Mouse (Mus musculus): ENCODE measurements around the gene Micall2. TPM values are rescaled to one million over a fixed set of nuclear protein-coding genes. Genes with fewer than 3 reads are reported as not detected.
"Not testable (repeated sequence)": the region's sequence is repeated elsewhere in the genome, so short reads cannot be mapped to it uniquely, and the experiment has no call there.

The Micall2 gene
- polyA plus RNA-seq, 1 experiment: 11.7 TPM

DNA sequence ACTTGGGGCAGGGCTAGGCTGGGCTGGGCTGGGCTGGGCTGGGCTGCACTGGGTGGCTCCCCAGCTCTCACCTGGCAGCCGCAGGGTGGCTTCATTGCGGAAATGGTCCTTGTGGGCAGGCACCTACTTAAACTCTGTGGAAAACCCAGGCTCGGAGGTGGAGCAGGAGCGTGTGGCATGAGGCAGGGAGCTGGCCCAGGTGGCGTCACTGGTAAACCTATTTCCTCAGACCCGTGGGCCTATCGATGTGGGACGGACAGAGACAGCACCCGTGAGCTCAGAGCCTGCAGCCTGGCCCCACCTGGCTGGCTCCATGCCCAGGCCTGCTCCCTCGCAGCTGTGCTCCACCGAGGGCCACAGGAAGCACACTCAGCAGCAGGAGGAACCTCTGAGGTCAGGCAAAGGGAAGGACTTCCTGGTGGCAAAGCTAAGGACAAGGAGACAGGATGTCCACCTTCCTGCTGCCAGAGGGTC, 3.5 kb downstream of the Micall2 start:
- DNase-seq (ENCODE audit: low read depth, low spot score): peak; percentile 91
- WGBS: 27% methylated on average over 11 of the region's 11 CpGs

- 33% methylated on average over 8 of the region's 8 CpGs for WGBS
- DNase-seq (ENCODE audit: low read depth, low spot score): no peak
Observed at GRCm38 (mm10) chr5:139730712-139731486, 5.2 kb downstream of the Micall2 start.

GRCm38 (mm10) chr5:139727261-139727660, 8.9 kb downstream of the Micall2 start:
- DNase-seq (ENCODE audit: low read depth, low spot score): no peak
- WGBS: 81% methylated on average over 11 of the region's 11 CpGs

DNA sequence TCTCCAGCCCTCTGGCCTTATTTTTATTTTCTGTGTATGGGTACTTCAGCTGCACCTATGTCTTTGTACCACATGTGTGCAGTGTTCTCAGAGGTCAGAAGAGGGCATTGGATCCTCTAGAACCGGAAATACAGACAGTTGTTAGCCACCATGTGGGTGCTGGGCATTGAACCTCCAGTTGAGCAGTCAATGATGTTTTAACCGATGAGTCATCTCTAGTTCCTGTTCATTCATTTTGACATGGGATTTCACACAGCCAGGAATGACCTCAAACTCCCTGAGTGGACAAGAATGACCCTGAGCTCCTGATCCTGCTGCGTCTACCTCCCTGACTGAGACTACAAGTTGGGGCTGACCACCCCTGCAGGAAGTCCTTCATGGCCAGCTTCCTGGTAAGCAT, 9.9 kb downstream of the Micall2 start:
- DNase-seq (ENCODE audit: low read depth, low spot score): no peak
- WGBS: 57% methylated on average over 3 of the region's 3 CpGs

DNA sequence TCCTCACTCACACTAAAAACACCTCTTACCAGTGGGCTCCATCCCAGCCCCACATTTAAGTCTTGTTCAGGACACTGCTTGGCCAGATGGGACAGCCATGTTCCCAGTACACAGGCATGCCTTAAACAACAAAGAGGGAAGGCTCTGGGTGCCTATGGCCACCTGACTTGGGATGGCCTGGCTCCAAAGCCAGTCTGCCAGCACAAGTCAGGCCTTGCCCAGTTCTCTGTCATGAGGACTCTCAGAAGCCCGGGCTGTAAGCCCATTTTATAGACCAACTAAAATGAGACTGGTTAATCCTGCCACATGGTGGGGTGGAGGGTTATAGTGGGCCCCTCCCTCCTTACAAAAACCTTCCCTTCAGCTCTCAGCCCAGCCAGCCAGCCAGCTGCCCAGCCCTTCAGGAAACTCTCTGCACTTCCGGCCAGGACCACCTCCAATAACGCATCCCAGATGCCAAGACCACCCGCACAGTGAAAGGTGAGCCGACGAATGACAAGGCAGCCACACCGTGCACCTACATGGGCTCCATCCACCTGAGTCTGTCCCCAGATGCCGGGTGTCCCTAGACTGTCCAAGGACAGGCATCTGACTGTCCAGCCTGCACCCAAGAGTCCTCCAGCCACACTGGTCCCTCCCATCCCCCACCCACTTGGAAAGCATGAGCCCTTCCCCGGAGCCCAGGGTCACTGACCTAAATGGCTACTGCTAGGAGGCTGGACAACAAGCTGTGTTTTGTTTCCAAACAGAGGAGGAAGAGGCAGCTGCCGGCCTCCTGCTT, 11.6 kb downstream of the Micall2 start:
- no peak for DNase-seq (ENCODE audit: low read depth, low spot score)
- 61% methylated on average over 10 of the region's 10 CpGs for WGBS

DNA sequence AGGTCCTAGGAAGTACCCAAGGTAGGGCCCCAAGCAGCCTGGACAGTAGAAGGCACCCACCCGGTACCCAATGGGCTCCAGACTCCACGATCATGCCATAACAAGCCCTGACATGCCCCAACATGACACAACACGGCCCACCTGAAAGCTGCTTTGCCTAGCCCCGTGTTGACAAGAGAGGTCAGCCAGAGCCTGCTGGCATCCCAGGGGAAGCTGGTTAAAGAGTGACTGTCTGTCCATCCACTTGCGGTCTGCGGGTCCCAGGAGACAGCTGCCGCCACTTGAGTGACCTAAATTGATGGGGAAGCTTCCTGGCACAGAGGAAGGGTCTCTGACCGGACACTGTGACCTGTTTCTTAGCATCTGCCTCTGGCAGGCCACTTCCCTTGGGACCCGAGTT, 13.0 kb downstream of the Micall2 start:
- WGBS: 73% methylated on average over 9 of the region's 9 CpGs
- DNase-seq (ENCODE audit: low read depth, low spot score): no peak

DNA sequence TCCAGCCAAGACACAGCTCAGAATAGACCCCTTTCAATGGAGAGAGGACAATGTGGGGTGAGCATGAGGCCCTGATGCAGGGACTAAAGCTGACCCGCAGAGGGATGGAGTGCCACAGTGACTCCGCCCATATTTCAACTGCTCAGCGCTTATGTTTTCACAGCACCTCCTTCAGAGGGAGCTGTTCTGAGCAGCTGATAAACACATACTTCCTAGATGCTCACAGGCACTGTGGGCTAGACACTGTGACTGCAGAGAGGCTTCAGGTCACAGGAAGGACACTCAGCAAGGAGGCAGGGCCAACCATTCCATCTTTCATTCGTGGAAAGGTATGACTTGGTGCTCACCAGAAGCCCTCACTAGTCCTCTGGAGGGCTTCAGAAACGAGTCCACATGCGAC, 13.4 kb downstream of the Micall2 start:
- 68% methylated on average over 6 of the region's 6 CpGs for WGBS
- DNase-seq (ENCODE audit: low read depth, low spot score): no peak

DNA sequence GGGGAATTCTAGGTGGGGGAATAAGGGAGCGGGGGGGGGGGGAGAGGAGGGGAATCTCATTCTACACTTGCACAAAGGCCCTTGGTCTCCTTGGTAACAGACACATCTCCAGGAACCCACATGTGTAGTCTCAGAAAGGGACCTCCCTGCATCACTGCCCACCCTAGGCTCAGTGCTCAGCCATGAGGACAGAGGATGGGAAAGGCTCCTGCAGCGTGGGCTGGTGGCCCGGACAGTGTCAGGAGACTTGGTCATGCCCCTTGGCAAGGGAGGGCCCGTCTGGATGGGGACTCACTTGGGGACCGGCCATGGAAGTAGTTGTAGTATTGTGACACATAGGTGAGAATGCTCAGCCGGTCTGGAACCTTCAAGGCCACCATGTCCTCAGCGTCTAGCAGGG, 17.2 kb downstream of the Micall2 start:
- DNase-seq (ENCODE audit: low read depth, low spot score): no peak
- WGBS: 76% methylated on average over 7 of the region's 7 CpGs

DNA sequence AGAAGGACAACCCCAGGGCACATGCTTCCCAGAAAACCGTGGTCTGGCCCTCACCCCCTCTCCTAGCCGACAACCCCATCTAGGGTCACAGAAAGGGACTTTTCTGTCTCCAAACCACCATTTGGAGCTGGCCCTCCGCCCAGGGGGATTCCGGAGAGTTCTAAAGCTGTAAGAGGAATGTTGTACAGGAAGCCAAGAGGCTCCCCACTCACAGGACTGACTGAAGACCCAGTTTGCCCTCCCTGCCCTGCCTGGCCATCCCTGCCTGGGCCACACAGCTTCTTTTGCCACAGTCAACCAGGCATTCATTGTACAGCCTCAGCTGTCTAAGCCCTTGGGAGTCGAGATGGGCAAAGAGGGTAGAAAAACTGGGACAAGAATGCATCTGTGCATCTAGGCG, 17.6 kb downstream of the Micall2 start:
- WGBS: 67% methylated on average over 6 of the region's 6 CpGs
- DNase-seq (ENCODE audit: low read depth, low spot score): no peak

GRCm38 (mm10) chr5:139717723-139718122, 18.4 kb downstream of the Micall2 start:
- 94% methylated on average over 2 of the region's 2 CpGs for WGBS
- DNase-seq (ENCODE audit: low read depth, low spot score): no peak

- WGBS: 92% methylated on average over 10 of the region's 10 CpGs
- DNase-seq (ENCODE audit: low read depth, low spot score): no peak
Observed at GRCm38 (mm10) chr5:139706496-139706895, 29.6 kb downstream of the Micall2 start.

DNA sequence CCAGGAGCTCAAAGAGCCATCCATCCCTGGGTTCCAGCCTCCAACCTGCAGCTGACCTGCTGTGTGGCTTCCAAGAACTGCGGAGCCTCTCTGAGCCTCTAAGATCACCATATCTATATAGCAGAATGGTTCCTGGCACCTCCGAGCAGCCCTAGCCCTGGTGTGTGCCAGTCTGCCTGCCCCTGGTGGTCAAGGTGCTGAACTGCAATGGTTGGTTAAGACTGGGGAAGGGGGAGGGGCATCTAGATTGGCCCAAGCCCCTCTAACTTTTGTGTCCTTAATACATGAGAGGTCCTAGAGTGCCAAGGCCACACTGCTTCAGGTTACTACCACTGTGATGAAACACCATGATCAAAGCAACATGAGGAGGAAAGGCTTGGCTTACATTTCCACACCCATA, 33.2 kb downstream of the Micall2 start:
- no peak for DNase-seq (ENCODE audit: low read depth, low spot score)
- WGBS: 58% methylated on average over 2 of the region's 2 CpGs

GRCm38 (mm10) chr5:139702236-139702635, 33.9 kb downstream of the Micall2 start:
- WGBS: 38% methylated on average over 10 of the region's 10 CpGs

GRCm38 (mm10) chr5:139696954-139697353, 39.2 kb downstream of the Micall2 start:
- 86% methylated on average over 6 of the region's 6 CpGs for WGBS
- DNase-seq (ENCODE audit: low read depth, low spot score): no peak

More at GRCm38 (mm10) chr5:139702236-139702635, 33.9 kb downstream of the Micall2 start:
- DNase-seq (ENCODE audit: low read depth, low spot score): no peak

DNA sequence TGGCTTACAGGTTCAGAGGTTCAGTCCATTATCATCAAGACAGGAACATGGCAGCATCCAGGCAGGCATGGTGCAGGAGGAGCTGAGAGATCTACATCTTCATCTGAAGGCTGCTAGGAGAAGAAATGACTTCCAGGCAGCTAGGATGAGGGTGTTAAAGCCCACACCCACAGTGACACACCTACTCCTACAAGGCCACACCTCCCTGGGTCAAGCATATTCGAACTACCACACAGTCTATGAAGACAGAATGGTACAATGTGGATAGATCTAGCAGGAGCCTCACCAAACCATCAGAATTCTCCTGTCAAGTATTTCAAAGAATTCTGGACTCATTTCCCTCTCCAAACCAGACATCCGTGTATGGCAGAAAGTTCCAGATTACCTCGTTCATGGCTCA, 40.3 kb downstream of the Micall2 start:
- 46% methylated on average over 3 of the region's 3 CpGs for WGBS
- not testable (repeated sequence) for DNase-seq (ENCODE audit: low read depth, low spot score)

DNA sequence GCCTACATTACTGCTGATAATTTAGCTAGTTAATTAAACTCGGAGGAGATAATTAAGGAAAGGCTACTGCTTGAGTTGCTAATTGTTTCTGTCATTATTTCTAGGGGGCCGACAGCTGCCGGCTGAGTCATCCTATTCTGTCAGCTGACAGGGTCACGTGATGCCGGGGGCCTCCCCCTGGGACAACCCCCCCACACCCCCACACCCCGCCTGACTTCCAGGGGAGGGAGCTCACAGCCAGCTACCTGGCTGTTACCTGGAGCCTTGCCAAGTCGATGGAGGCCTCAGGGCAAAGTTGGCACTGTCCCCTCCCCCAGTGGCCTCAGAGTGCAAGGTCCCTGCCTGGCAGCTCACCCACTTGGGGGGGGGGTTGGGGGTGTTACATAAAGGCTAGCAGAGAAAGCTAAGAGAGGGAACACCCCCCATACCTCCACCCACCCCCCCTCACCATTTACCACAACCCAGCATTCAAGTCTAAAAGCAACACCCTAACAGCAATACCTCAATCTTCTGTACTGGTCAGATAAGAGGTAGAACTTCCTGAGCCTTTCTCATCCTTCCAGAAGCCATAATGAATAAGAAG, 41.1 kb downstream of the Micall2 start:
- 14% methylated on average over 7 of the region's 7 CpGs for WGBS
- no peak for DNase-seq (ENCODE audit: low read depth, low spot score)

DNA sequence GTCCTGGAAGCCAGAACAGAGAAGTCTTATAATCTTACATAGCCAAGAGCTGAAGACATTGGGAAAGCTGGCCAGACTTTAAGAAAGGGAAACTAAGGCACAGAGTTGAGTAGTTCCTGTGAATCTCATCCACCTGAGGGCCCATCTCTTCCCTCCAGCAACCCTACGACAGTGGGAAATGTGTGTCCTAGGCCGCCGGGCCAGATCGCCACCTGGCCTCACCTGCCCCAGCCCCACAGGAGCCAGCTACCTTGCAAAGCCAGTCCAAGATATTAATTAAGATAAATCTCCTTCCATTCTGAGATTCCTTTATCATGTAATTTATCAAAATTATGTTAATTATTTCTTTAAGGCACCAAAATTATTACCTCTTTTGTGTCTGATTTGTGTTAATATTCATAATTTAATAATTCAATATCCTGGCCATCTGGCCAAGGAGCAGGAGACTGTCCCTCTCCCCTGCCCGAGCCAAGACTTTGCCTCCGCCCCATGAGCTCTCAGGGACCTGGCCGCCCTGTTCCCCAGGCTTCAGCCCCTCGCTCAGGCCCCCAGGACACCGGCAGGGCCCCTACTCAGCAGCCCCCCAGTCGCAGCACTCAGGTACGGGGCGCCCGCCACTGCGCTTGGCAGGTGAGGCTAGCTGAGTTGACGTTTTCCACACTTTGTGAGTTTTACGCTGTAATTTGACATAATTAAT, 41.7 kb downstream of the Micall2 start:
- WGBS: 59% methylated on average over 16 of the region's 16 CpGs
- no peak for DNase-seq (ENCODE audit: low read depth, low spot score)

- WGBS: 70% methylated on average over 9 of the region's 9 CpGs
Observed at GRCm38 (mm10) chr5:139690791-139691190, 45.3 kb downstream of the Micall2 start.

DNA sequence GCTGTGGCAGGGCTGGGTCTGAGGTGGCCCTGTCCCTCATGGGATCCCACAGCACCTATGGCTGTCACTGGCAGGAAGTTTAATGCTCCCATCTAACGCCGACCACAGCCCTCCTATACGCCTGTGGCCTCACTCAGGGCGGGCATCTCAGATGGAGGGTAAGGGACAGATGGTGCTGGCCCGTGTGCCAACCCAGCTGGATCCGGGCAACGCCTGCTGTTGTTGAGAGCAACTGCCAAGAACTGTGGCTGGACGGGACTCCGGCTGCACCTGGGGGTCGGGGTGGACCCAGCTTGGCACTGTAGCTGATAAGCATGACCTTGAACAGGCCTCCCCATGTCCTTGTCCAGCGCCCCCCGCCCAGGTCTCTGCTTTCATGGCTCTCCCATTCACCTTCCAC, 47.8 kb downstream of the Micall2 start:
- no peak for DNase-seq (ENCODE audit: low read depth, low spot score)
- 60% methylated on average over 12 of the region's 12 CpGs for WGBS

More at GRCm38 (mm10) chr5:139690791-139691190, 45.3 kb downstream of the Micall2 start:
- DNase-seq (ENCODE audit: low read depth, low spot score): no peak

- DNase-seq (ENCODE audit: low read depth, low spot score): no peak
- WGBS: 11% methylated on average over 13 of the region's 13 CpGs
Observed at GRCm38 (mm10) chr5:139687646-139688045, 48.5 kb downstream of the Micall2 start.

Data from large intestine, adult 2 months (tissue).